In genomic region chr11:52281568-52282328, GRCm38 (mm10) we compare ENCODE assay signal across 8 mouse cellular contexts. TPM values are rescaled to one million over a fixed set of nuclear protein-coding genes. Genes with fewer than 3 reads are reported as not detected.
DNase-seq lines count a peak whose midpoint lies in the region; ATAC-seq and TF ChIP-seq lines count a peak whose summit lies in the region.

No protein-coding gene starts in this region.

- H3K27me3 ChIP-seq in embryonic facial prominence, embryonic 15.5 days = peaks cover 16% of the 10 kb centered on the region
- H3K27me3 ChIP-seq in limb, embryonic 10.5 days (ENCODE audit: low read depth, poor library complexity, severe bottlenecking) = peaks cover 38% of the 10 kb centered on the region

- TF ChIP-seq POLR2A in olfactory bulb, adult 2 months (IDR thresholded peaks at IDR 0.05; ENCODE audit: insufficient read depth, low read depth, low read length) = no peak

- H3K9ac ChIP-seq in embryonic facial prominence, embryonic 15.5 days = no peak overlapping the region

- H3K9me3 ChIP-seq in embryonic facial prominence, embryonic 15.5 days (replicated peaks) = no peaks in the 10 kb centered on the region
- H3K9me3 ChIP-seq in limb, embryonic 10.5 days (replicated peaks) = no peaks in the 10 kb centered on the region

- intact Hi-C loops in left cerebral cortex, adult 2 months (cut with DNase I) = no loop called here
- intact Hi-C loops in left cerebral cortex, postnatal 4 days (cut with DNase I) = no loop called here

- peak overlapping the region; percentile 58; the same call in 1 of the 2 replicates for H3K4me3 ChIP-seq in left cerebral cortex, adult 2 months
- H3K4me3 ChIP-seq in embryonic facial prominence, embryonic 15.5 days (replicated peaks) = peak overlapping the region; percentile 70
- peak overlapping the region; percentile 77 for H3K4me3 ChIP-seq in limb, embryonic 10.5 days
- peak overlapping the region; percentile 84 for H3K4me3 ChIP-seq in olfactory bulb, adult 2 months (ENCODE audit: insufficient read depth, low read depth, low read length)

- WGBS in embryonic facial prominence, embryonic 15.5 days = 64% methylated on average over 19 of the region's 19 CpGs
- 72% methylated on average over 19 of the region's 19 CpGs for WGBS in limb, embryonic 10.5 days
- WGBS in olfactory bulb, adult 2 months = 58% methylated on average over 19 of the region's 19 CpGs

- peak overlapping the region; percentile 98 for H3K4me2 ChIP-seq in embryonic facial prominence, embryonic 15.5 days (replicated peaks)

- no peak for DNase-seq in left cerebral cortex, adult 2 months (ENCODE audit: extremely low spot score in 1 of 2, low spot score in 2 of 2)
- no peak for DNase-seq in left cerebral cortex, postnatal 4 days
- no peak for DNase-seq in limb, embryonic 10.5 days (ENCODE audit: low spot score)
- no peak for DNase-seq in cerebellum, adult 11 months
- no peak for DNase-seq in gastrocnemius, postnatal 25 days
- no peak for DNase-seq in cerebellum, postnatal 36 days

- peaks cover 29% of the 10 kb centered on the region for H3K4me1 ChIP-seq in embryonic facial prominence, embryonic 15.5 days
- H3K4me1 ChIP-seq in limb, embryonic 10.5 days = peaks cover 64% of the 10 kb centered on the region
- peaks cover 47% of the 10 kb centered on the region for H3K4me1 ChIP-seq in olfactory bulb, adult 2 months (ENCODE audit: control insufficient read depth, insufficient read depth, low read length)

- H3K36me3 ChIP-seq in embryonic facial prominence, embryonic 15.5 days = no peaks in the 10 kb centered on the region
- H3K36me3 ChIP-seq in limb, embryonic 10.5 days = peaks cover 41% of the 10 kb centered on the region

- TF ChIP-seq CTCF in left cerebral cortex, adult 2 months (IDR thresholded peaks at IDR 0.05) = no peak
- TF ChIP-seq CTCF in olfactory bulb, adult 2 months (IDR thresholded peaks at IDR 0.05; ENCODE audit: insufficient read depth, low read depth, low read length) = no peak

- ATAC-seq in embryonic facial prominence, embryonic 15.5 days (ENCODE audit: insufficient number of reproducible peaks, low FRiP score, low TSS enrichment, low read depth) = no peak

- no peak overlapping the region for H3K27ac ChIP-seq in left cerebral cortex, adult 2 months
- H3K27ac ChIP-seq in embryonic facial prominence, embryonic 15.5 days (replicated peaks) = no peak overlapping the region
- H3K27ac ChIP-seq in limb, embryonic 10.5 days = 0 out of 2 replicates have a peak overlapping the region, but pooled peaks have one; percentile 30
- H3K27ac ChIP-seq in olfactory bulb, adult 2 months (ENCODE audit: insufficient read depth, low read depth, low read length) = no peak overlapping the region

RNA-seq across cellular contexts. Expression of gene Tcf7, which starts 1.1 kb away (rescaled TPM):
- total RNA-seq in left cerebral cortex, adult 2 months (2021) = 1 to 10 TPM; 3.8 to 5.0 TPM
- total RNA-seq in left cerebral cortex, postnatal 4 days (2021) = 1 to 10 TPM; 6.9 to 7.3 TPM
- polyA plus RNA-seq in embryonic facial prominence, embryonic 15.5 days (2015; fragmentation: Nextera tagmentation; extraction: Ambion mirVana) = 21.5 and 22.6 TPM in 2 replicates
- 24.4 and 41.7 TPM in 2 replicates for polyA plus RNA-seq in limb, embryonic 10.5 days (2016; fragmentation: Nextera tagmentation; extraction: Ambion mirVana)
- 377 and 809 TPM in 2 replicates for polyA plus RNA-seq in olfactory bulb, adult 2 months (2012; ENCODE audit: insufficient read depth, insufficient read length, low replicate concordance, missing spikeins)
- total RNA-seq in gastrocnemius, postnatal 25 days (2021) = 1 to 10 TPM in 1 of 2 experiments, under 1 TPM in 1; 0.36 to 1.0 TPM

RNA-seq across cellular contexts. Expression of gene Skp1a, which starts 50.0 kb away (rescaled TPM):
- total RNA-seq in left cerebral cortex, adult 2 months (2021) = 100 to 1,000 TPM; 436 to 471 TPM
- total RNA-seq in left cerebral cortex, postnatal 4 days (2021) = 100 to 1,000 TPM; 474 to 484 TPM
- polyA plus RNA-seq in embryonic facial prominence, embryonic 15.5 days (2015; fragmentation: Nextera tagmentation; extraction: Ambion mirVana) = 748 and 818 TPM in 2 replicates
- 876 and 900 TPM in 2 replicates for polyA plus RNA-seq in limb, embryonic 10.5 days (2016; fragmentation: Nextera tagmentation; extraction: Ambion mirVana)
- 531 TPM in 1 of 2 replicates, not detected in the other for polyA plus RNA-seq in olfactory bulb, adult 2 months (2012; ENCODE audit: insufficient read depth, insufficient read length, low replicate concordance, missing spikeins)
- total RNA-seq in gastrocnemius, postnatal 25 days (2021) = 100 to 1,000 TPM; 255 to 270 TPM
